Mouse (Mus musculus) neural tube, embryonic 14.5 days (tissue): ENCODE measurements around the gene Ptcd1. TPM values are rescaled to one million over a fixed set of nuclear protein-coding genes. Genes with fewer than 3 reads are reported as not detected.

Source experiments
- ATAC-seq: fragments of 200-750 bp; cut with Nextera tagmentation; 2 replicates; pipeline ENCODE4 v1.8.0; 2017; ENCODE audit warnings: low read depth, mild to moderate bottlenecking, moderate TSS enrichment, moderate library complexity
- H3K27ac ChIP-seq: fragments of 300-500 bp; sonication (generic); 2 replicates; pipeline ENCODE4 v1.5.1; 2014; ENCODE audit warnings: low read depth, mild to moderate bottlenecking, control low read depth, low read length, moderate library complexity, mixed read lengths
- H3K27me3 ChIP-seq: fragments of 300-500 bp; sonication (generic); 2 replicates; pipeline ENCODE4 v1.6.1; 2014; ENCODE audit warnings: low read length; ENCODE audit not compliant: control insufficient read depth, insufficient read depth
- H3K36me3 ChIP-seq: fragments of 300-500 bp; sonication (generic); 2 replicates; pipeline ENCODE4 v1.6.1; 2014; ENCODE audit warnings: low read length, mixed read lengths; ENCODE audit not compliant: control insufficient read depth, insufficient read depth
- H3K4me1 ChIP-seq: fragments of 300-500 bp; sonication (generic); 2 replicates; pipeline ENCODE4 v1.6.1; 2014; ENCODE audit warnings: low read length; ENCODE audit not compliant: control insufficient read depth, insufficient read depth
- H3K4me2 ChIP-seq: fragments of 300-500 bp; sonication (generic); 2 replicates; pipeline ENCODE4 v1.6.1; 2014; ENCODE audit warnings: mild to moderate bottlenecking, low read depth, low read length, control low read depth
- H3K4me3 ChIP-seq: fragments of 300-500 bp; sonication (generic); 2 replicates; pipeline ENCODE4 v1.5.1; 2014; ENCODE audit warnings: low read depth, low read length, control low read depth, mixed read lengths
- H3K9ac ChIP-seq: fragments of 300-500 bp; sonication (generic); replicated peaks from 2 replicates; pipeline ENCODE4 v1.6.1; 2014; ENCODE audit warnings: low read depth, mild to moderate bottlenecking, control low read depth, low read length, mixed read lengths
- H3K9me3 ChIP-seq: fragments of 300-500 bp; sonication (generic); 2 replicates; pipeline ENCODE4 v1.6.1; 2016; ENCODE audit warnings: low read length; ENCODE audit not compliant: control insufficient read depth
- WGBS: fragments of 180-500 bp; shearing (Covaris S2); extraction: QIAGEN DNeasy Blood & Tissue Kit; methylation state at CpG from one replicate; pipeline ENCODE4 v1.1.7; 2014; 5-methylcytosine and 5-hydroxymethylcytosine counted together
- polyA plus RNA-seq: library from polyadenylated mRNA; unstranded; fragments of >200 nt; fragmentation: Nextera tagmentation; extraction: Ambion mirVana; gene quantifications from 2 replicates; pipeline ENCODE4 v1.2.1, GENCODE M21; 2014

Ptcd1 gene
- polyA plus RNA-seq, 1 experiment from 2014 or later = 15.9 TPM

GRCm38 (mm10) chr5:145123396-145123795 lies 43.5 kb downstream of the Ptcd1 start:
- Histone ChIP-seq H3K27me3 (no peaks in the 10 kb centered on the region), H3K4me3 (no peak overlapping the region), H3K4me1 (no peaks in the 10 kb centered on the region), H3K27ac (no peak overlapping the region), H3K36me3 (peaks cover 12% of the 10 kb centered on the region; the same call in 1 of the 2 replicates), H3K4me2 (no peak overlapping the region), H3K9me3 (no peaks in the 10 kb centered on the region), H3K9ac (no peak overlapping the region)
- ATAC-seq = no peak
- whole genome bisulfite sequencing = 94% methylated on average over 19 of the region's 19 CpGs

- H3K9ac ChIP-seq = no peak overlapping the region
Measured at GRCm38 (mm10) chr5:145120921-145121320, 46.0 kb downstream of the Ptcd1 start.

GRCm38 (mm10) chr5:145119385-145119784 lies 47.5 kb downstream of the Ptcd1 start:
- no peaks in the 10 kb centered on the region for H3K36me3 ChIP-seq
- H3K4me3 ChIP-seq = no peak overlapping the region
- no peaks in the 10 kb centered on the region for H3K27me3 ChIP-seq
- no peak overlapping the region for H3K4me2 ChIP-seq
- ATAC-seq = no peak
- H3K9ac ChIP-seq = no peak overlapping the region
- H3K4me1 ChIP-seq = no peaks in the 10 kb centered on the region
- no peak overlapping the region for H3K27ac ChIP-seq
- WGBS = 96% methylated on average over 2 of the region's 2 CpGs
- H3K9me3 ChIP-seq = no peaks in the 10 kb centered on the region

More at GRCm38 (mm10) chr5:145120921-145121320, 46.0 kb downstream of the Ptcd1 start:
- H3K4me3 ChIP-seq = no peak overlapping the region
- 75% methylated on average over 7 of the region's 7 CpGs for WGBS
- no peak overlapping the region for H3K27ac ChIP-seq
- H3K9me3 ChIP-seq = no peaks in the 10 kb centered on the region
- no peaks in the 10 kb centered on the region for H3K4me1 ChIP-seq
- no peak overlapping the region for H3K4me2 ChIP-seq
- H3K27me3 ChIP-seq = no peaks in the 10 kb centered on the region
- ATAC-seq = no peak
- peaks cover 3% of the 10 kb centered on the region; the same call in 1 of the 2 replicates for H3K36me3 ChIP-seq

- no peak overlapping the region for H3K9ac ChIP-seq
- H3K27ac ChIP-seq = no peak overlapping the region
- H3K36me3 ChIP-seq = no peaks in the 10 kb centered on the region
- H3K9me3 ChIP-seq = no peaks in the 10 kb centered on the region
- no peak overlapping the region for H3K4me2 ChIP-seq
- ATAC-seq = no peak
- WGBS = 85% methylated on average over 5 of the region's 5 CpGs
- H3K4me1 ChIP-seq = no peaks in the 10 kb centered on the region
- H3K4me3 ChIP-seq = no peak overlapping the region
- H3K27me3 ChIP-seq = no peaks in the 10 kb centered on the region
Measured at GRCm38 (mm10) chr5:145118461-145118860, 48.4 kb downstream of the Ptcd1 start.

DNA sequence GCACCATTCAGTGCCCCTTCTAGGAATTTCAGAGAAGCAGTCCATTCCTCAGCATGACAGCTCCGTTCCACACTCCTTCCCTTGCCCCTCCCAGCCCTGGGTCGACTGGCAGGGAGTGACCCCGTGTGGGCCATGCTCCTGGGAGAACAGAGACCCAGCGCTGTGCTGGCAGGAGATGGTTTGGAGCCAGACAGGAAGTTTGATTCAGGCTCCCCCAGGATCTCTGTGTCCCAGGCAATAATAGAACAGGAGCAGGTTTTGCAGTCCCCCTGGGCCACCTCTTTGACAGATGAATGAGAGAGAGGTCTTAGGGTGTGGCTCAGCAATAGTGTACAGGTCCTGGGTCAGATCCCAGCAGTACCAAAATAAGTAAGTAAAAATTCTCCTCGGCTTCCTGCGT lies 48.9 kb downstream of the Ptcd1 start:
- 67% methylated on average over 6 of the region's 6 CpGs for WGBS

GRCm38 (mm10) chr5:145116916-145117315 lies 50.0 kb downstream of the Ptcd1 start:
- WGBS = 45% methylated on average over 10 of the region's 10 CpGs
- Histone ChIP-seq H3K9ac (no peak overlapping the region), H3K36me3 (no peaks in the 10 kb centered on the region), H3K4me2 (no peak overlapping the region), H3K27me3 (no peaks in the 10 kb centered on the region), H3K4me1 (no peaks in the 10 kb centered on the region), H3K27ac (no peak overlapping the region), H3K4me3 (no peak overlapping the region), H3K9me3 (no peaks in the 10 kb centered on the region)
- ATAC-seq = no peak

More for the DNA sequence above, 48.9 kb downstream of the Ptcd1 start:
- Histone ChIP-seq H3K4me1 (no peaks in the 10 kb centered on the region), H3K9me3 (no peaks in the 10 kb centered on the region), H3K27ac (no peak overlapping the region), H3K36me3 (no peaks in the 10 kb centered on the region), H3K4me3 (no peak overlapping the region), H3K4me2 (no peak overlapping the region), H3K9ac (no peak overlapping the region), H3K27me3 (no peaks in the 10 kb centered on the region)
- no peak for ATAC-seq

- H3K9me3 ChIP-seq = no peaks in the 10 kb centered on the region
- no peaks in the 10 kb centered on the region for H3K4me1 ChIP-seq
- H3K27ac ChIP-seq = no peak overlapping the region
- no peak overlapping the region for H3K9ac ChIP-seq
- no peak overlapping the region for H3K4me2 ChIP-seq
- no peak for ATAC-seq
- H3K36me3 ChIP-seq = no peaks in the 10 kb centered on the region
- no peaks in the 10 kb centered on the region for H3K27me3 ChIP-seq
- WGBS = 40% methylated on average over 4 of the region's 4 CpGs
- H3K4me3 ChIP-seq = no peak overlapping the region
Measured at GRCm38 (mm10) chr5:145116316-145116715, 50.6 kb downstream of the Ptcd1 start.

DNA sequence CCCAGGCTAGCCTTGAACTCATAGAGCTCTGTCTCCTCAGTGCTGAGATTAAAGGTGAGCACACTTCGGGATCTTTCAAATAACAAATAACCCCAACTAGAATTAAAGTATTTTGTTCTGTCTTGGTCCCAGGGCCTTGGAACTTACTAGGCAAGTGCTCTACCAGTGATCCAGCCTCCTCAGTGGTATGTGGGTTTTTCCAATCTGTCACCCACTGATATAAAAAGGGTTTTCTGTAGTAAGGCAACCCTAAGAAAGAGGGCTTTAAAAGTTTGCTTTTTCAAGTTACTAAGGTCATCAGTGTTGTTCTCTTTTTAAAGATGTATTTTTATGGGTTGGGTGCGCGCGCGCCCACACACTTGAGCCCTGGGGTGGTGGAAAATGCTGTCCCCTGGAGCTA lies 51.2 kb downstream of the Ptcd1 start:
- 95% methylated on average over 5 of the region's 5 CpGs for WGBS
- H3K4me3 ChIP-seq = no peak overlapping the region
- ATAC-seq = no peak
- H3K9ac ChIP-seq = no peak overlapping the region
- H3K27me3 ChIP-seq = no peaks in the 10 kb centered on the region
- no peaks in the 10 kb centered on the region for H3K4me1 ChIP-seq
- H3K27ac ChIP-seq = no peak overlapping the region
- H3K4me2 ChIP-seq = no peak overlapping the region
- H3K36me3 ChIP-seq = no peaks in the 10 kb centered on the region; the same call in 1 of the 2 replicates
- H3K9me3 ChIP-seq = no peaks in the 10 kb centered on the region

DNA sequence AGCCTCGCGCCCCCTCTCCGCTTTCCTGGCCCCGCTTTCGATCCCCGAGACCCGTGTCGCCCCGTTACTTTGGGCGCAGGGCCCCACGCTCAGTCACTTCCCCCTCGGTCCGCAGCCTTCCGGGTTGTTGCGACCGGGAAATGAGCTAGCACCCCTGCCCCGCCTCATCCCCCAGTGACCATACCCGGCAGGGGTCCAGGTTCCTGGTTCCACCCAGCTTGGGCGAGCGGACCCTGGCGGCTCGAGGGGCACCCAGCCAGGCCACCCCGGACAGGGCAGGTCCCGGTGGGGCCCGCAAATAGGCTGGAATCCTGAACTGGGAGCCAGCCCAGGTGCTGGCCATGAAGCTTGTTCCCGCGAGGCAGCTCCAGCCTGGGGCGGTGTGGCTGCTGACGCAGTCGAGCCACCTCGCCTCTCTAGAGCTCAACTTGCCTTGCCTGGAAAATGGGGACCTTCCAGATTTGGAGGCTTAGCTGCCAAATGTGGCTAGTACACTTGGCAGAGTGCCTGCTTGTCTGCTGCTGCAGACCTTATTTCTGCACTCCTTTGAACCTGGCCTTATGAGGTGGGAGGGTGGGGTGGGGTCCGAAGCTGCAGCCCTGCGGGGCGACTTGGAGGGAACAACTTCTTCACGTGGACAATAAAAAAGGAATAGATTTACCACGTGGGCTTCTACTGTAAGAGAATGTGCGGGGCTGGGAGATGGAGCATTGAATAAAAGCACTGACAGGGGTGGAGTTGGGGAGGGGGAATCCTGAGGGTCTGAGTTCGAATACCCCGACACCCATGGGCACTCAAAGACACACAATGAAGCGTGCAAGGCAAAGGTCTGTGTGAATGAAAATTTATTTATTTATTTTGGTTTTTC lies 52.1 kb downstream of the Ptcd1 start:
- WGBS = 20% methylated on average over 33 of the region's 40 CpGs
- Histone ChIP-seq H3K4me3 (peak overlapping the region; percentile 37), H3K27ac (no peak overlapping the region)

More for the DNA sequence above, 52.1 kb downstream of the Ptcd1 start:
- Histone ChIP-seq H3K27me3 (no peaks in the 10 kb centered on the region), H3K4me1 (no peaks in the 10 kb centered on the region), H3K9ac (peak overlapping the region; percentile 47), H3K36me3 (peaks cover 6% of the 10 kb centered on the region), H3K4me2 (peak overlapping the region; percentile 52), H3K9me3 (no peaks in the 10 kb centered on the region)
- 0 out of 2 replicates have a peak, but pooled peaks have one; percentile 18 for ATAC-seq
